Mouse (Mus musculus): ENCODE results near the gene Ccl6. TPM values are rescaled to one million over a fixed set of nuclear protein-coding genes. Genes with fewer than 3 reads are reported as not detected.

The Ccl6 gene
- polyA plus RNA-seq, 1 experiment from 2014 or later = 2.7 TPM

- Histone ChIP-seq H3K27me3 (replicated peaks; ENCODE audit: low read depth, poor library complexity, severe bottlenecking) (no peaks in the 10 kb centered on the region), H3K9me3 (no peaks in the 10 kb centered on the region), H3K4me1 (no peaks in the 10 kb centered on the region; the same call in 1 of the 2 replicates), H3K36me3 (replicated peaks) (no peaks in the 10 kb centered on the region), H3K27ac (replicated peaks) (no peak overlapping the region), H3K4me3 (no peak overlapping the region)
- no peak for DNase-seq (ENCODE audit: low spot score)
- WGBS = 90% methylated on average over 3 of the region's 3 CpGs
Measured at GRCm38 (mm10) chr11:83541415-83541814, 51.5 kb downstream of the Ccl6 start.

- H3K36me3 ChIP-seq (replicated peaks) = no peaks in the 10 kb centered on the region
- no peak overlapping the region for H3K4me3 ChIP-seq
- H3K9me3 ChIP-seq = no peaks in the 10 kb centered on the region
- no peaks in the 10 kb centered on the region; the same call in 1 of the 2 replicates for H3K4me1 ChIP-seq
- no peak for DNase-seq (ENCODE audit: low spot score)
- WGBS = 75% methylated on average over 2 of the region's 2 CpGs
- H3K27ac ChIP-seq (replicated peaks) = no peak overlapping the region
- no peaks in the 10 kb centered on the region for H3K27me3 ChIP-seq (replicated peaks; ENCODE audit: low read depth, poor library complexity, severe bottlenecking)
Measured at GRCm38 (mm10) chr11:83540931-83541330, 52.0 kb downstream of the Ccl6 start.

GRCm38 (mm10) chr11:83538705-83539314 is 54.1 kb downstream of the Ccl6 start:
- 78% methylated on average over 3 of the region's 3 CpGs for WGBS
- no peaks in the 10 kb centered on the region for H3K9me3 ChIP-seq
- peaks cover 13% of the 10 kb centered on the region for H3K4me1 ChIP-seq
- DNase-seq (ENCODE audit: low spot score) = no peak
- no peak overlapping the region for H3K4me3 ChIP-seq
- H3K36me3 ChIP-seq (replicated peaks) = no peaks in the 10 kb centered on the region
- H3K27me3 ChIP-seq (replicated peaks; ENCODE audit: low read depth, poor library complexity, severe bottlenecking) = no peaks in the 10 kb centered on the region
- H3K27ac ChIP-seq (replicated peaks) = no peak overlapping the region

Other genes with a start within 250 kb of the Ccl6 start
- 2.6 and 3.1 TPM in 2 replicates for gene Rasl10b, start 183.9 kb downstream of the Ccl6 start, polyA plus RNA-seq (2016; fragmentation: Nextera tagmentation; extraction: Ambion mirVana)
- gene Gas2l2, start 163.6 kb downstream of the Ccl6 start, polyA plus RNA-seq (2016; fragmentation: Nextera tagmentation; extraction: Ambion mirVana) = not detected in 2 replicates
- 0.68 TPM in 1 of 2 replicates, not detected in the other for gene 1700020L24Rik, start 155.4 kb downstream of the Ccl6 start, polyA plus RNA-seq (2016; fragmentation: Nextera tagmentation; extraction: Ambion mirVana)
- gene Mmp28, start 130.0 kb downstream of the Ccl6 start, polyA plus RNA-seq (2016; fragmentation: Nextera tagmentation; extraction: Ambion mirVana) = 1.3 and 1.5 TPM in 2 replicates
- gene Taf15, start 120.0 kb downstream of the Ccl6 start, polyA plus RNA-seq (2016; fragmentation: Nextera tagmentation; extraction: Ambion mirVana) = 12.4 and 12.7 TPM in 2 replicates
- gene Heatr9, start 70.9 kb downstream of the Ccl6 start, polyA plus RNA-seq (2016; fragmentation: Nextera tagmentation; extraction: Ambion mirVana) = not detected in 2 replicates
- not detected in 2 replicates for gene Ccl5, start 62.6 kb downstream of the Ccl6 start, polyA plus RNA-seq (2016; fragmentation: Nextera tagmentation; extraction: Ambion mirVana)
- gene Ccl9, start 14.5 kb downstream of the Ccl6 start, polyA plus RNA-seq (2016; fragmentation: Nextera tagmentation; extraction: Ambion mirVana) = 1.2 and 1.7 TPM in 2 replicates
- gene Rpl9-ps1, start 52.5 kb upstream of the Ccl6 start, polyA plus RNA-seq (2016; fragmentation: Nextera tagmentation; extraction: Ambion mirVana) = not detected in 2 replicates
- gene Ccl3, start 56.3 kb upstream of the Ccl6 start, polyA plus RNA-seq (2016; fragmentation: Nextera tagmentation; extraction: Ambion mirVana) = 0.54 and 1.0 TPM in 2 replicates
- 0.40 TPM in 1 of 2 replicates, not detected in the other for gene Ccl4, start 69.5 kb upstream of the Ccl6 start, polyA plus RNA-seq (2016; fragmentation: Nextera tagmentation; extraction: Ambion mirVana)
- gene Wfdc17, start 110.9 kb upstream of the Ccl6 start, polyA plus RNA-seq (2016; fragmentation: Nextera tagmentation; extraction: Ambion mirVana) = 0.41 and 0.51 TPM in 2 replicates
- not detected in 2 replicates for gene Wfdc18, start 115.9 kb upstream of the Ccl6 start, polyA plus RNA-seq (2016; fragmentation: Nextera tagmentation; extraction: Ambion mirVana)
- not detected in 2 replicates for gene Wfdc21, start 153.9 kb upstream of the Ccl6 start, polyA plus RNA-seq (2016; fragmentation: Nextera tagmentation; extraction: Ambion mirVana)
- gene Heatr6, start 160.6 kb upstream of the Ccl6 start, polyA plus RNA-seq (2016; fragmentation: Nextera tagmentation; extraction: Ambion mirVana) = 26.2 and 27.0 TPM in 2 replicates

Data from embryonic facial prominence, embryonic 10.5 days (tissue).